Mouse (Mus musculus): ENCODE measurements around the gene Ndufa4. TPM values are rescaled to one million over a fixed set of nuclear protein-coding genes. Genes with fewer than 3 reads are reported as not detected.

The Ndufa4 gene
- 981 and 1,036 TPM in 2 replicates for polyA plus RNA-seq (2015; fragmentation: Nextera tagmentation; extraction: Ambion mirVana)

DNA sequence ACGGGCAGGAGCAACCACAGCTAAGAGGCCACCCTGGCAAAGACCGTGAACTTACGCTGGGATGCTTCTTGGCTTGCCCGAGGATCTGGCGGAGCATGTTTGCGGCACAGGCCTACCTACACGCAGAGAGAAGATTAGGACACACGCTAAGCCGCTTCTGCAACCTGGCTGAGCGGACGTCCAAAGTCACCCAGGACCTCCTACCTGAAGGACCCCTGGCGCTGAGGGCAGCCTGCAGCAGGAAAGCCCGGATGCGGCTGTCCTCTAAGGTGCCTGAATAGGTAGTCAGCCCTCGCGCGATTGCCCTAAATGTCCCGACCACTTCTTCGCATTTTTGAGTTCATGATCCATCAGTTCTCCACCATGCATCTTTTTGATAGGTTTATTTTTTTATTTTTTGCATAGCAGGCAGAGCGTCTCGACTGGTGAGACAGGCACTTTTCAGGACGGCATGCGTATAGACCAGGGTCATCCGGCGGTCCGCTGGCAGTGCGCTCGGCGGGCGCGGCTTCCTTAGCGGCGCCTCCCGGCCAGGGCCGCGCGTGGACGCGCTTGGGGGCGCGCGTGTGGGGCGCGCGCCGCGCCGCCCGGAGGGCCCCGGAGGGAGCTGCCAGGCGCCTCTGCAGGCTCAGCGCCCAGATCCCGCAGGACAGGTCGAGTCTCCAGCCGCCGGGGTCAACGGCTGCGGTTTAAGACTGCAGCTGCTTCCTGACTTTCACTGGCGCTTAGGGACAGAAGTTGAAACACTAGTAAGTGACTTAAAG lies at the start of gene Ndufa4, which contains the start of gene Phf14:
Ndufa4 (minus strand) TSS at position 229 of the 764 bp plus-strand sequence.
Phf14 (plus strand) TSS at position 541 of the 764 bp plus-strand sequence.
- H3K27ac ChIP-seq (ENCODE audit: low read length): peak within 1 kb of the TSS; percentile 86
- no peaks in the 10 kb centered on the region for H3K9me3 ChIP-seq (ENCODE audit: low read length)
- WGBS: under 1% methylated on average over 59 of the region's 59 CpGs
- peaks cover 15% of the 10 kb centered on the region for H3K4me1 ChIP-seq (ENCODE audit: insufficient read depth, low read length)
- H3K4me3 ChIP-seq (ENCODE audit: low read length): peak within 1 kb of the TSS; percentile 91
- H3K4me2 ChIP-seq (replicated peaks; ENCODE audit: low read depth, low read length): peak within 1 kb of the TSS; percentile 60
- peak within 1 kb of the TSS; percentile 93 for H3K9ac ChIP-seq (replicated peaks; ENCODE audit: low read length)
- no peaks in the 10 kb centered on the region for H3K27me3 ChIP-seq (ENCODE audit: insufficient read depth, low read length)
- H3K36me3 ChIP-seq (ENCODE audit: insufficient read depth, low read length): peaks cover 15% of the 10 kb centered on the region; the same call in 1 of the 2 replicates
- peak; percentile 98 for ATAC-seq (ENCODE audit: low FRiP score, low TSS enrichment)

GRCm38 (mm10) chr6:11948100-11948499 lies 40.8 kb upstream of the Ndufa4 start:
- H3K27me3 ChIP-seq (ENCODE audit: insufficient read depth, low read length): no peaks in the 10 kb centered on the region
- no peaks in the 10 kb centered on the region for H3K9me3 ChIP-seq (ENCODE audit: low read length)
- ATAC-seq (ENCODE audit: low FRiP score, low TSS enrichment): no peak
- H3K4me3 ChIP-seq (ENCODE audit: low read length): no peak overlapping the region
- no peak overlapping the region for H3K4me2 ChIP-seq (replicated peaks; ENCODE audit: low read depth, low read length)
- H3K27ac ChIP-seq (ENCODE audit: low read length): no peak overlapping the region
- H3K4me1 ChIP-seq (ENCODE audit: insufficient read depth, low read length): no peaks in the 10 kb centered on the region
- H3K36me3 ChIP-seq (ENCODE audit: insufficient read depth, low read length): peaks cover 15% of the 10 kb centered on the region; the same call in 1 of the 2 replicates
- 96% methylated on average over 1 of the region's 1 CpGs for WGBS
- H3K9ac ChIP-seq (replicated peaks; ENCODE audit: low read length): no peak overlapping the region

DNA sequence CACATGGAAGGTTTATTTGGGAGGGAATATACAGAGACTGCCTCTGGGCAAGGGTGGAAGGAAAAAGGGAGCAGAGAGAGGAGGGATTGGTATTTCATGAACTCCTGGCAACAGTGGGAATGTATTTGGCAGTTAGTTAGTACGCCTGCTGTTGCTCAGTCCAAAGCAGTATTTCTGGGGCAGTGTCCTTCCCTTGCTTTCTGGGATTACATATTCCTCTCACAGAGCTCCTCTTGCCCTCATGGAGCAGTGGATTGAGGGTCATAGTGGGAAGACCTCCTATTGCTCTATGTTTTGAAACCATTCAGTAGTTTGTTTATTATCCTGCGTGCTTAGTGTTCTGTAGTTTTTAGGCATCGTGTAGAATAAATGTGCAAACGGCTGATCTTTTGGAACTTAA lies 34.8 kb upstream of the Ndufa4 start:
- Histone ChIP-seq H3K27me3 (ENCODE audit: insufficient read depth, low read length) (no peaks in the 10 kb centered on the region), H3K4me1 (ENCODE audit: insufficient read depth, low read length) (no peaks in the 10 kb centered on the region), H3K9me3 (ENCODE audit: low read length) (no peaks in the 10 kb centered on the region), H3K36me3 (ENCODE audit: insufficient read depth, low read length) (peaks cover 13% of the 10 kb centered on the region; the same call in 1 of the 2 replicates), H3K9ac (replicated peaks; ENCODE audit: low read length) (no peak overlapping the region), H3K4me2 (replicated peaks; ENCODE audit: low read depth, low read length) (no peak overlapping the region), H3K27ac (ENCODE audit: low read length) (no peak overlapping the region), H3K4me3 (ENCODE audit: low read length) (no peak overlapping the region)
- ATAC-seq (ENCODE audit: low FRiP score, low TSS enrichment): no peak
- 95% methylated on average over 4 of the region's 4 CpGs for WGBS

DNA sequence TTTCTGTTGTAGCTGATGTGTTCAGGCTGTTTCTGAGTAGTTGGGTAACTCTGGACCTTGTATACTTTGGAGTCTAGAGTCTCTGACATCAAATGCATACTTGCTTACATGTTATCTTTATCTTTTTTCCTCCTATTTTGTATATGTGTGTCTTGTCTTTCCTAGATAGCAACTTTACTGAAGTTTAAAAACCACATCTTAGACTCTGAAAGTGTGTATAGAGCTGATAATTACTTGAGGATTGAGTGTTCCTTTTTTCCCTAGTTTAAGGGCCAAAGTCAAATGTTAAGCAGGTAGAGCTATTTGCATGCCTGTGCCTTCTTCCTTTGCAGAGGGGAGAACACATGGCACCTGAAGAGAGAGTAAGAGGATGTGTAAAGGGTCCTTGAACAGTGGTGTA lies 33.6 kb upstream of the Ndufa4 start:
- H3K9me3 ChIP-seq (ENCODE audit: low read length): no peaks in the 10 kb centered on the region
- H3K27ac ChIP-seq (ENCODE audit: low read length): no peak overlapping the region
- no peaks in the 10 kb centered on the region for H3K27me3 ChIP-seq (ENCODE audit: insufficient read depth, low read length)
- ATAC-seq (ENCODE audit: low FRiP score, low TSS enrichment): no peak
- no peaks in the 10 kb centered on the region for H3K4me1 ChIP-seq (ENCODE audit: insufficient read depth, low read length)
- H3K4me2 ChIP-seq (replicated peaks; ENCODE audit: low read depth, low read length): no peak overlapping the region
- H3K36me3 ChIP-seq (ENCODE audit: insufficient read depth, low read length): peaks cover 13% of the 10 kb centered on the region; the same call in 1 of the 2 replicates
- H3K9ac ChIP-seq (replicated peaks; ENCODE audit: low read length): no peak overlapping the region
- no peak overlapping the region for H3K4me3 ChIP-seq (ENCODE audit: low read length)

- Histone ChIP-seq H3K9ac (replicated peaks; ENCODE audit: low read length) (no peak overlapping the region), H3K4me1 (ENCODE audit: insufficient read depth, low read length) (no peaks in the 10 kb centered on the region), H3K9me3 (ENCODE audit: low read length) (no peaks in the 10 kb centered on the region), H3K4me2 (replicated peaks; ENCODE audit: low read depth, low read length) (no peak overlapping the region), H3K27me3 (ENCODE audit: insufficient read depth, low read length) (no peaks in the 10 kb centered on the region), H3K36me3 (ENCODE audit: insufficient read depth, low read length) (peaks cover 3% of the 10 kb centered on the region; the same call in 1 of the 2 replicates), H3K27ac (ENCODE audit: low read length) (no peak overlapping the region), H3K4me3 (ENCODE audit: low read length) (no peak overlapping the region)
- no peak for ATAC-seq (ENCODE audit: low FRiP score, low TSS enrichment)
- 90% methylated on average over 7 of the region's 7 CpGs for WGBS
Measured at GRCm38 (mm10) chr6:11933403-11933802, 26.1 kb upstream of the Ndufa4 start.

DNA sequence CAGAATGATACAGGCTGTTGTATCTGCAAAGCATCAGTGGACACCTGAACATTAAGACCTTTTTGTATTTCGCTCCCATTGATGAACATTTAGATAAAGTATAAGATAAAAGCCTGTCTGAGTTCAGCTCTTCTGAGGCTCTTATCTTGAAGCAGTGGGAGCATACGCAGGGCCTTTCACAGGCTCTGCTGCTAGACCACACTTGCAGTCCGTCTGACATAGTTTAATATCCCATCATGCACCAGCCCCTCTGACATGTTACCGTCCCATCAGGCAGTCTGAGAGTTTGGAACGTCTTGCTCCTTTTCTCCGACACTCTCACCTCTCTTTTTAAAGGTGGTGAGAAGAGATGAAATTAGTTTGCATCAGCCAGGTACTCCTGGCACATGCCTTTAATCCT lies 20.2 kb upstream of the Ndufa4 start:
- no peaks in the 10 kb centered on the region for H3K27me3 ChIP-seq (ENCODE audit: insufficient read depth, low read length)
- no peak for ATAC-seq (ENCODE audit: low FRiP score, low TSS enrichment)
- H3K4me1 ChIP-seq (ENCODE audit: insufficient read depth, low read length): peaks cover 18% of the 10 kb centered on the region
- peak overlapping the region; percentile 75 for H3K4me2 ChIP-seq (replicated peaks; ENCODE audit: low read depth, low read length)
- peak overlapping the region; percentile 86 for H3K4me3 ChIP-seq (ENCODE audit: low read length)
- no peaks in the 10 kb centered on the region for H3K9me3 ChIP-seq (ENCODE audit: low read length)
- WGBS: 70% methylated on average over 6 of the region's 6 CpGs
- peaks cover 6% of the 10 kb centered on the region for H3K36me3 ChIP-seq (ENCODE audit: insufficient read depth, low read length)
- no peak overlapping the region for H3K9ac ChIP-seq (replicated peaks; ENCODE audit: low read length)
- H3K27ac ChIP-seq (ENCODE audit: low read length): no peak overlapping the region

DNA sequence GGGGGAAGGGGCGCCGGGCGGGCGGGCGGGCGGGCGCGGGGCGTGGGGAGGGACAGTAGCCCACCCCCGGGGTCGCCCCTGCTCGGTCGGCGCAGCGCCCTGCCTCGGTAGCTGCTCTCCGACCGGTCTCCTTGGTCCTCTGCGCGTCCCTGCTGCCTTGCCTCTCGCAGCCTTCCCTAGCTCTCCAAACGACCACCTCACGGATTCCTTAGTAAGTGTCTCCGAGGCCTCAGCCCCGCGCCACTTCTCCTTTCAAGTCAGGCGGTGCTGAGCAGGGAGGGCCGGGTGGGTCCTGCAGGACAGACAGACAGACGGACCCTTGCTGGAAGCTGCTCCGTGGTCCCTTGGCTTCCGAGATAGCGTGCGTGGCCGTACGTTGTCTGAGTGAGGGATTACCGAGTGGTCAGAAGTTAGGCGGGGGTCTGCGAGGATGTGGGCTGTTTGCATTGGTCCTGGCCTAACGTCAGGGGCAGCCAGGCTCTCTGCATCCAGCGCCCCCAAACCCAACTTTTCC lies 18.8 kb upstream of the Ndufa4 start:
- peak overlapping the region; percentile 99 for H3K27ac ChIP-seq (ENCODE audit: low read length)
- ATAC-seq (ENCODE audit: low FRiP score, low TSS enrichment): peak; percentile 89
- peak overlapping the region; percentile 99 for H3K9ac ChIP-seq (replicated peaks; ENCODE audit: low read length)
- 0% methylated on average over 30 of the region's 40 CpGs for WGBS
- H3K9me3 ChIP-seq (ENCODE audit: low read length): no peaks in the 10 kb centered on the region
- no peaks in the 10 kb centered on the region for H3K27me3 ChIP-seq (ENCODE audit: insufficient read depth, low read length)
- H3K4me1 ChIP-seq (ENCODE audit: insufficient read depth, low read length): peaks cover 18% of the 10 kb centered on the region
- H3K4me3 ChIP-seq (ENCODE audit: low read length): peak overlapping the region; percentile 86
- H3K4me2 ChIP-seq (replicated peaks; ENCODE audit: low read depth, low read length): peak overlapping the region; percentile 75
- peaks cover 6% of the 10 kb centered on the region for H3K36me3 ChIP-seq (ENCODE audit: insufficient read depth, low read length)

DNA sequence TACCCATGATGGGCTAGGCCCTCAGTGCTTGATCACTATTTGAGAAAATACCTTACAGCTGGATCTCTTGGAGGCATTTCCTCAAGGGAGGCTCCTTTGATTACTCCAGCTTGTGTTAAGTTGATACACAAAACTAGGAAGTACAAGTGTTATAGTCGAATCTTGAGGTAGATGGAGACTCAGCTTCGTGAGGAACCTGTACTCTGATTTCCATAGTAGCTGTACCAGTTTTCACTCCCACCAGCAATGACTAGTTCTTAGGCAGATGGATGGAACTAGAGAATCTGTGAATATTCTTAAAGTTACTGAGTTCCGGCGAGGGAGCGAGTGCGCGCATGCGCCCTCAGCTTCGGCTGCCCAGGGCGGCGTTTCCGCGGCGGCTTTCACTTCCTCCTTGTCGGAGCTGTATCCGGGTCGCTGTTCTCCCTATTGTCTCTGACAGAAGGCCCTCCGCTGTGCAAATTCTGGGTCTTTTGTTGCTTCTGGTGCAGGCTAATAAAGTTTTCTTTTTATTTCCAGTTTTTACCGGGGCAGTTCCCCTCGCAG lies 18.3 kb upstream of the Ndufa4 start:
- Histone ChIP-seq H3K9me3 (ENCODE audit: low read length) (no peaks in the 10 kb centered on the region), H3K27ac (ENCODE audit: low read length) (peak overlapping the region; percentile 99), H3K4me3 (ENCODE audit: low read length) (peak overlapping the region; percentile 86), H3K4me1 (ENCODE audit: insufficient read depth, low read length) (peaks cover 18% of the 10 kb centered on the region), H3K36me3 (ENCODE audit: insufficient read depth, low read length) (peaks cover 6% of the 10 kb centered on the region), H3K9ac (replicated peaks; ENCODE audit: low read length) (peak overlapping the region; percentile 99), H3K4me2 (replicated peaks; ENCODE audit: low read depth, low read length) (peak overlapping the region; percentile 75), H3K27me3 (ENCODE audit: insufficient read depth, low read length) (no peaks in the 10 kb centered on the region)
- 0% methylated on average over 20 of the region's 20 CpGs for WGBS
- ATAC-seq (ENCODE audit: low FRiP score, low TSS enrichment): peak; percentile 97

DNA sequence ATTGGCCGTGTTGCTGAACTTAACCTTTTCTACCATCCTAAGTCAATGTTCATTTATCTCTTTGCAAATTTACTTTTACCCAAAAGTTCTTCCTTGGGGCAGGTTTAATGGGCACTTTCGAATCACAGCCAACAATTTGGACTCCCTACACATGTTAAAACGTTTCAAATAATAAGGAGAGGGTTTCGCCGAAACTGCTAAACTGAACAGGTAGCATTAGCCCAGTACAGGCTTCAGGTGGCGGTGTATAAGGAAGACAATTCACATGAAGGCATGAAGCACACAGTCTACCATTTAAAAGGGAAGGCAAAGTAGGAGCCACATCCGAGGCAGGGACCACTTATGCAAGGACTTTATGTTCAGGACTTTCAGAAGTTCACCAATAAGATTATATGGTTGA lies 873 bp upstream of the Ndufa4 start:
- peak overlapping the region; percentile 60 for H3K4me2 ChIP-seq (replicated peaks; ENCODE audit: low read depth, low read length)
- H3K9ac ChIP-seq (replicated peaks; ENCODE audit: low read length): peak overlapping the region; percentile 93
- H3K4me3 ChIP-seq (ENCODE audit: low read length): peak overlapping the region; percentile 91
- peaks cover 10% of the 10 kb centered on the region; the same call in 1 of the 2 replicates for H3K36me3 ChIP-seq (ENCODE audit: insufficient read depth, low read length)
- H3K9me3 ChIP-seq (ENCODE audit: low read length): no peaks in the 10 kb centered on the region
- no peaks in the 10 kb centered on the region for H3K27me3 ChIP-seq (ENCODE audit: insufficient read depth, low read length)
- WGBS: 30% methylated on average over 7 of the region's 7 CpGs
- H3K27ac ChIP-seq (ENCODE audit: low read length): peak overlapping the region; percentile 35
- no peak for ATAC-seq (ENCODE audit: low FRiP score, low TSS enrichment)
- peaks cover 15% of the 10 kb centered on the region for H3K4me1 ChIP-seq (ENCODE audit: insufficient read depth, low read length)

GRCm38 (mm10) chr6:11906890-11907268 lies 418 bp downstream of the Ndufa4 start:
- Histone ChIP-seq H3K27me3 (ENCODE audit: insufficient read depth, low read length) (no peaks in the 10 kb centered on the region), H3K4me2 (replicated peaks; ENCODE audit: low read depth, low read length) (peak overlapping the region; percentile 60), H3K4me1 (ENCODE audit: insufficient read depth, low read length) (peaks cover 15% of the 10 kb centered on the region), H3K9me3 (ENCODE audit: low read length) (no peaks in the 10 kb centered on the region), H3K9ac (replicated peaks; ENCODE audit: low read length) (peak overlapping the region; percentile 93), H3K27ac (ENCODE audit: low read length) (peak overlapping the region; percentile 86), H3K36me3 (ENCODE audit: insufficient read depth, low read length) (peaks cover 21% of the 10 kb centered on the region; the same call in 1 of the 2 replicates), H3K4me3 (ENCODE audit: low read length) (peak overlapping the region; percentile 91)
- ATAC-seq (ENCODE audit: low FRiP score, low TSS enrichment): peak; percentile 49
- WGBS: 2% methylated on average over 5 of the region's 5 CpGs
